Mouse (Mus musculus) lung, postnatal 14 days (tissue): ENCODE results near the gene Pex14.

Source experiments
- DNase-seq: peaks from one replicate; pipeline ENCODE4 v3.0.0; 2021

The Pex14 gene

GRCm38 (mm10) chr4:149049351-149050159, 50.1 kb downstream of the Pex14 start:
- DNase-seq = peak; percentile 40

- DNase-seq = peak; percentile 43
Measured at GRCm38 (mm10) chr4:149048625-149049228, 50.9 kb downstream of the Pex14 start.

- peak; percentile 71 for DNase-seq
Measured at GRCm38 (mm10) chr4:149047360-149047759, 52.3 kb downstream of the Pex14 start.

- no peak for DNase-seq
Measured at GRCm38 (mm10) chr4:149045885-149046284, 53.8 kb downstream of the Pex14 start.

- DNase-seq = no peak
Measured at GRCm38 (mm10) chr4:149040289-149040688, 59.4 kb downstream of the Pex14 start.

GRCm38 (mm10) chr4:149037706-149038105, 62.0 kb downstream of the Pex14 start:
- no peak for DNase-seq

GRCm38 (mm10) chr4:149036592-149036991, 63.1 kb downstream of the Pex14 start:
- no peak for DNase-seq

- DNase-seq = peak; percentile 33
Measured at GRCm38 (mm10) chr4:149031507-149031906, 68.2 kb downstream of the Pex14 start.

- DNase-seq = no peak
Measured at GRCm38 (mm10) chr4:149027571-149027970, 72.1 kb downstream of the Pex14 start.

- DNase-seq = no peak
Measured at GRCm38 (mm10) chr4:149025242-149025641, 74.4 kb downstream of the Pex14 start.

- no peak for DNase-seq
Measured at GRCm38 (mm10) chr4:149021021-149021420, 78.7 kb downstream of the Pex14 start.

- no peak for DNase-seq
Measured at GRCm38 (mm10) chr4:149019456-149019855, 80.2 kb downstream of the Pex14 start.

GRCm38 (mm10) chr4:149006756-149007155, 92.9 kb downstream of the Pex14 start:
- DNase-seq = no peak

- DNase-seq = no peak
Measured at GRCm38 (mm10) chr4:149006107-149006506, 93.6 kb downstream of the Pex14 start.

- no peak for DNase-seq
Measured at GRCm38 (mm10) chr4:149002441-149003093, 97.1 kb downstream of the Pex14 start.

GRCm38 (mm10) chr4:149001515-149001914, 98.2 kb downstream of the Pex14 start:
- no peak for DNase-seq

GRCm38 (mm10) chr4:149000746-149001145, 98.9 kb downstream of the Pex14 start:
- DNase-seq = no peak

- no peak for DNase-seq
Measured at GRCm38 (mm10) chr4:148993948-148994347, 105.7 kb downstream of the Pex14 start.

GRCm38 (mm10) chr4:148990038-148990437, 109.6 kb downstream of the Pex14 start:
- DNase-seq = no peak

GRCm38 (mm10) chr4:148985541-148986476, 113.9 kb downstream of the Pex14 start:
- no peak for DNase-seq

GRCm38 (mm10) chr4:148984701-148985540, 114.8 kb downstream of the Pex14 start:
- no peak for DNase-seq

GRCm38 (mm10) chr4:148982274-148982673, 117.4 kb downstream of the Pex14 start:
- DNase-seq = no peak
